Mouse (Mus musculus): ENCODE data around the gene Gnb3.

- TF ChIP-seq POLR2A (IDR thresholded peaks at IDR 0.05; ENCODE audit: control insufficient read depth, extremely low read depth, insufficient read depth, low read length, poor library complexity) = no peak
- no peak for TF ChIP-seq CTCF (IDR thresholded peaks at IDR 0.05; ENCODE audit: borderline replicate concordance, control insufficient read depth, extremely low read depth, insufficient read depth, low read length, poor library complexity)
These were observed 8.4 kb downstream of the Gnb3 start for GRCm38 (mm10) chr6:124831649-124832048.
